Mouse (Mus musculus) hindbrain, embryonic 15.5 days (tissue): ENCODE data around the gene Rab29. TPM values are rescaled to one million over a fixed set of nuclear protein-coding genes. Genes with fewer than 3 reads are reported as not detected.

ENCODE experiments used
- ATAC-seq: fragments of 200-750 bp; cut with Nextera tagmentation; 2 replicates; pipeline ENCODE4 v1.8.0; 2017; ENCODE audit warnings: low read depth, moderate number of reproducible peaks, moderate TSS enrichment; ENCODE audit not compliant: low FRiP score
- H3K27ac ChIP-seq: fragments of 300-500 bp; sonication (generic); replicated peaks from 2 replicates; pipeline ENCODE4 v1.5.1; 2015; ENCODE audit warnings: mild to moderate bottlenecking, inconsistent platforms
- H3K27me3 ChIP-seq: fragments of 300-500 bp; sonication (generic); 2 replicates; pipeline ENCODE4 v1.6.1; 2015; ENCODE audit warnings: control low read depth, inconsistent platforms
- H3K36me3 ChIP-seq: fragments of 300-500 bp; sonication (generic); 2 replicates; pipeline ENCODE4 v1.6.1; 2015; ENCODE audit warnings: control low read depth, inconsistent platforms
- H3K4me1 ChIP-seq: fragments of 300-500 bp; sonication (generic); replicated peaks from 2 replicates; pipeline ENCODE4 v1.6.1; 2015; ENCODE audit warnings: control low read depth, inconsistent platforms
- H3K4me2 ChIP-seq: fragments of 300-500 bp; sonication (generic); 2 replicates; pipeline ENCODE4 v1.6.1; 2015; ENCODE audit warnings: moderate library complexity, mild to moderate bottlenecking, inconsistent platforms
- H3K4me3 ChIP-seq: fragments of 300-500 bp; sonication (generic); 2 replicates; pipeline ENCODE4 v1.5.1; 2015; ENCODE audit warnings: mild to moderate bottlenecking, inconsistent platforms
- H3K9ac ChIP-seq: fragments of 300-500 bp; sonication (generic); 2 replicates; pipeline ENCODE4 v1.6.1; 2015; ENCODE audit warnings: inconsistent platforms
- H3K9me3 ChIP-seq: fragments of 300-500 bp; sonication (generic); 2 replicates; pipeline ENCODE4 v1.6.1; 2016; ENCODE audit warnings: control low read depth, inconsistent platforms
- WGBS: fragments of 180-500 bp; shearing (Covaris S2); methylation state at CpG from one replicate; pipeline ENCODE4 v1.1.7; 2015; 5-methylcytosine and 5-hydroxymethylcytosine counted together
- polyA plus RNA-seq: library from polyadenylated mRNA; unstranded; fragments of >200 nt; fragmentation: Nextera tagmentation; extraction: Ambion mirVana; gene quantifications from 2 replicates; pipeline ENCODE4 v1.2.1, GENCODE M21; 2015

Rab29 gene
- polyA plus RNA-seq, 1 experiment from 2014 or later: 7.0 TPM

GRCm38 (mm10) chr1:131830561-131830960 lies 36.5 kb upstream of the Rab29 start:
- H3K9me3 ChIP-seq: no peaks in the 10 kb centered on the region
- H3K4me2 ChIP-seq: peak overlapping the region; percentile 64; the same call in 1 of the 2 replicates
- no peak overlapping the region for H3K9ac ChIP-seq
- H3K27ac ChIP-seq: no peak overlapping the region
- WGBS: 86% methylated on average over 15 of the region's 15 CpGs
- no peak overlapping the region for H3K4me3 ChIP-seq
- ATAC-seq: no peak
- peaks cover 46% of the 10 kb centered on the region for H3K4me1 ChIP-seq
- H3K27me3 ChIP-seq: no peaks in the 10 kb centered on the region
- H3K36me3 ChIP-seq: no peaks in the 10 kb centered on the region

- Histone ChIP-seq H3K27me3 (no peaks in the 10 kb centered on the region), H3K27ac (no peak overlapping the region), H3K36me3 (no peaks in the 10 kb centered on the region), H3K4me2 (peak overlapping the region; percentile 64), H3K4me1 (peaks cover 46% of the 10 kb centered on the region), H3K9ac (no peak overlapping the region), H3K4me3 (no peak overlapping the region), H3K9me3 (no peaks in the 10 kb centered on the region)
- 77% methylated on average over 8 of the region's 8 CpGs for WGBS
- ATAC-seq: no peak
Observed at GRCm38 (mm10) chr1:131830971-131831641, 35.9 kb upstream of the Rab29 start.

- 79% methylated on average over 3 of the region's 3 CpGs for WGBS
- no peak overlapping the region for H3K9ac ChIP-seq
- H3K27ac ChIP-seq: no peak overlapping the region
- no peak overlapping the region for H3K4me2 ChIP-seq
- ATAC-seq: no peak
- H3K27me3 ChIP-seq: no peaks in the 10 kb centered on the region
- peaks cover 2% of the 10 kb centered on the region; the same call in 1 of the 2 replicates for H3K36me3 ChIP-seq
- H3K9me3 ChIP-seq: no peaks in the 10 kb centered on the region
- H3K4me1 ChIP-seq: peaks cover 10% of the 10 kb centered on the region
- no peak overlapping the region for H3K4me3 ChIP-seq
Observed at GRCm38 (mm10) chr1:131837035-131837434, 30.0 kb upstream of the Rab29 start.

- no peaks in the 10 kb centered on the region for H3K9me3 ChIP-seq
- peaks cover 10% of the 10 kb centered on the region for H3K36me3 ChIP-seq
- H3K4me3 ChIP-seq: no peak overlapping the region
- H3K9ac ChIP-seq: no peak overlapping the region
- WGBS: 78% methylated on average over 5 of the region's 5 CpGs
- H3K27me3 ChIP-seq: no peaks in the 10 kb centered on the region
- H3K4me1 ChIP-seq: no peaks in the 10 kb centered on the region
- no peak overlapping the region for H3K4me2 ChIP-seq
- ATAC-seq: no peak
- H3K27ac ChIP-seq: no peak overlapping the region
Observed at GRCm38 (mm10) chr1:131838542-131838941, 28.5 kb upstream of the Rab29 start.

- 0 out of 2 replicates have a peak, but pooled peaks have one; percentile 31 for ATAC-seq
- Histone ChIP-seq H3K27me3 (no peaks in the 10 kb centered on the region), H3K9ac (no peak overlapping the region), H3K4me3 (no peak overlapping the region), H3K4me1 (no peaks in the 10 kb centered on the region), H3K36me3 (peaks cover 16% of the 10 kb centered on the region), H3K27ac (no peak overlapping the region), H3K9me3 (no peaks in the 10 kb centered on the region), H3K4me2 (no peak overlapping the region)
- 37% methylated on average over 2 of the region's 2 CpGs for WGBS
Observed at GRCm38 (mm10) chr1:131839279-131839678, 27.7 kb upstream of the Rab29 start.

- Histone ChIP-seq H3K27me3 (no peaks in the 10 kb centered on the region), H3K27ac (no peak overlapping the region), H3K9me3 (no peaks in the 10 kb centered on the region), H3K4me3 (no peak overlapping the region), H3K36me3 (peaks cover 16% of the 10 kb centered on the region), H3K4me2 (no peak overlapping the region), H3K4me1 (no peaks in the 10 kb centered on the region), H3K9ac (no peak overlapping the region)
- ATAC-seq: no peak
- 80% methylated on average over 4 of the region's 4 CpGs for WGBS
Observed at GRCm38 (mm10) chr1:131842221-131842620, 24.8 kb upstream of the Rab29 start.

GRCm38 (mm10) chr1:131843758-131844157 lies 23.3 kb upstream of the Rab29 start:
- Histone ChIP-seq H3K4me1 (no peaks in the 10 kb centered on the region), H3K9ac (no peak overlapping the region), H3K9me3 (no peaks in the 10 kb centered on the region), H3K36me3 (peaks cover 19% of the 10 kb centered on the region), H3K4me3 (no peak overlapping the region), H3K27ac (no peak overlapping the region), H3K4me2 (no peak overlapping the region), H3K27me3 (no peaks in the 10 kb centered on the region)
- 96% methylated on average over 10 of the region's 10 CpGs for WGBS
- no peak for ATAC-seq

GRCm38 (mm10) chr1:131844883-131845282 lies 22.1 kb upstream of the Rab29 start:
- H3K9ac ChIP-seq: no peak overlapping the region
- WGBS: 45% methylated on average over 8 of the region's 8 CpGs
- no peaks in the 10 kb centered on the region for H3K9me3 ChIP-seq
- no peaks in the 10 kb centered on the region for H3K4me1 ChIP-seq
- no peaks in the 10 kb centered on the region for H3K27me3 ChIP-seq
- no peak for ATAC-seq
- H3K4me3 ChIP-seq: no peak overlapping the region
- H3K36me3 ChIP-seq: peaks cover 19% of the 10 kb centered on the region
- no peak overlapping the region for H3K27ac ChIP-seq
- no peak overlapping the region for H3K4me2 ChIP-seq

- no peaks in the 10 kb centered on the region for H3K9me3 ChIP-seq
- no peak overlapping the region for H3K4me2 ChIP-seq
- peaks cover 19% of the 10 kb centered on the region for H3K36me3 ChIP-seq
- no peaks in the 10 kb centered on the region for H3K27me3 ChIP-seq
- no peak overlapping the region for H3K9ac ChIP-seq
- 80% methylated on average over 5 of the region's 5 CpGs for WGBS
- H3K4me1 ChIP-seq: no peaks in the 10 kb centered on the region
- no peak for ATAC-seq
- H3K4me3 ChIP-seq: no peak overlapping the region
- H3K27ac ChIP-seq: no peak overlapping the region
Observed at GRCm38 (mm10) chr1:131846255-131846654, 20.8 kb upstream of the Rab29 start.

GRCm38 (mm10) chr1:131861811-131862210 lies 5.2 kb upstream of the Rab29 start:
- WGBS: 85% methylated on average over 4 of the region's 4 CpGs

GRCm38 (mm10) chr1:131865596-131865995 lies 1.4 kb upstream of the Rab29 start:
- Histone ChIP-seq H3K9me3 (no peaks in the 10 kb centered on the region), H3K36me3 (no peaks in the 10 kb centered on the region), H3K4me3 (no peak overlapping the region), H3K9ac (no peak overlapping the region), H3K4me2 (no peak overlapping the region), H3K4me1 (peaks cover 7% of the 10 kb centered on the region), H3K27me3 (0 out of 2 replicates have a peak, but pooled peaks cover 4% of the 10 kb centered on the region), H3K27ac (no peak overlapping the region)
- 78% methylated on average over 5 of the region's 5 CpGs for WGBS
- ATAC-seq: no peak

More at GRCm38 (mm10) chr1:131861811-131862210, 5.2 kb upstream of the Rab29 start:
- Histone ChIP-seq H3K9me3 (no peaks in the 10 kb centered on the region), H3K4me1 (no peaks in the 10 kb centered on the region), H3K27ac (no peak overlapping the region), H3K9ac (no peak overlapping the region), H3K36me3 (no peaks in the 10 kb centered on the region), H3K27me3 (no peaks in the 10 kb centered on the region), H3K4me2 (no peak overlapping the region), H3K4me3 (no peak overlapping the region)
- no peak for ATAC-seq

- Histone ChIP-seq H3K9ac (no peak overlapping the region), H3K36me3 (no peaks in the 10 kb centered on the region), H3K4me3 (no peak overlapping the region; the same call in 1 of the 2 replicates), H3K4me2 (no peak overlapping the region), H3K4me1 (peaks cover 7% of the 10 kb centered on the region), H3K27ac (no peak overlapping the region), H3K27me3 (0 out of 2 replicates have a peak, but pooled peaks cover 4% of the 10 kb centered on the region), H3K9me3 (no peaks in the 10 kb centered on the region)
- 83% methylated on average over 6 of the region's 6 CpGs for WGBS
- ATAC-seq: 0 out of 2 replicates have a peak, but pooled peaks have one; percentile 44
Observed at GRCm38 (mm10) chr1:131866304-131866999, 572 bp upstream of the Rab29 start.
